25 mouse cellular contexts compared by ENCODE assay signal in the genomic region with DNA sequence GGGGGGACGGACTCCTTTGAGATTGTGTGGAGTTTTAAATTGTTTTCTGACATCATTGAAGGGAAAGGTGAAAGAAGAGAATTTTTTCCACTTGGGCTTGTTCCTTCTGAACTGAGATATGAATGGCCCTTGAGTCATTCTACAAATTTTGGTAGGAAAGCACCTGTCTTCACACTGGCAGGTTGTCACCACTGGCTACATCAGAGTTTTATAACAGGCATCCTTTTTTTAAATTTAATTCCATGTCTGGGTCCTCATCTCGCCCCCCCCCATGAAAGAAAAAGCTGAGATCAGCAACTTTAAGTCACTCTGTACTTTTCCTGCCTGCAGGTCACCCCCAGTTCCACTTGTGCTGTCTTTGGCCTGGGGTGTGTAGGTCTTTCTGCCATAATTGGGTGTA. TPM values are rescaled to one million over a fixed set of nuclear protein-coding genes. Genes with fewer than 3 reads are reported as not detected.
"Had no signal": no experiment of that assay in that cellular context is flagged by ENCODE, and none has a peak within 500 bp of the region (broad histone marks: within the 10 kb centered on the region; RNA-seq: fewer than 3 reads in every experiment).

No protein-coding gene starts in this region.

- H3K9me3 ChIP-seq: lung, embryonic 15.5 days; midbrain, embryonic 10.5 days; midbrain, embryonic 12.5 days; neural tube, embryonic 13.5 days; stomach, embryonic 15.5 days had no signal

- H3K36me3 ChIP-seq: lung, embryonic 15.5 days; midbrain, embryonic 10.5 days; midbrain, embryonic 12.5 days; neural tube, embryonic 13.5 days; stomach, embryonic 15.5 days had no signal

- H3K27ac ChIP-seq: lung, embryonic 15.5 days; macrophage; midbrain, embryonic 10.5 days; midbrain, embryonic 12.5 days; neural tube, embryonic 13.5 days; stomach, embryonic 15.5 days; stomach, postnatal 0 days had no signal

- ATAC-seq: lung, postnatal 0 days; midbrain, embryonic 16.5 days had no signal

- H3K27me3 ChIP-seq: lung, embryonic 15.5 days; midbrain, embryonic 12.5 days; neural tube, embryonic 13.5 days; stomach, embryonic 15.5 days had no signal

- H3K4me3 ChIP-seq: lung, embryonic 15.5 days; midbrain, embryonic 10.5 days; midbrain, embryonic 12.5 days; myocyte; neural tube, embryonic 13.5 days; stomach, embryonic 15.5 days had no signal

- H3K4me2 ChIP-seq: lung, embryonic 15.5 days; midbrain, embryonic 12.5 days; neural tube, embryonic 13.5 days; stomach, embryonic 15.5 days had no signal

- DNase-seq: lung, adult 2 months; lung, postnatal 14 days; lung, postnatal 36 days; midbrain, embryonic 14.5 days; right cerebral cortex, postnatal 25 days; right cerebral cortex, postnatal 4 days; thymus, adult 2 months; thymus, postnatal 25 days; thymus, postnatal 4 days had no signal

- H3K4me1 ChIP-seq: lung, embryonic 15.5 days; midbrain, embryonic 10.5 days; midbrain, embryonic 12.5 days; neural tube, embryonic 13.5 days; stomach, embryonic 15.5 days had no signal

- H3K9ac ChIP-seq: lung, embryonic 15.5 days; midbrain, embryonic 12.5 days; neural tube, embryonic 13.5 days; stomach, embryonic 15.5 days had no signal

RNA-seq across cellular contexts. Expression of gene Adh4, which starts 8.4 kb away (rescaled TPM):
- total RNA-seq: megakaryocyte progenitor cell, adult 5-6 weeks; megakaryocyte-erythroid progenitor cell, adult 5-6 weeks; neutrophil, adult 5-6 weeks had no signal
- polyA plus RNA-seq: lung, adult 2 months; lung, embryonic 15.5 days; lung, postnatal 0 days; macrophage; midbrain, embryonic 10.5 days; midbrain, embryonic 12.5 days; midbrain, embryonic 14.5 days; midbrain, embryonic 16.5 days; myocyte; neural tube, embryonic 11.5 days; neural tube, embryonic 13.5 days; spleen, adult 2 months; stomach, embryonic 15.5 days; stomach, postnatal 0 days; thymus, adult 2 months; urinary bladder, adult 2 months had no signal
